Mouse (Mus musculus) limb, embryonic 14.5 days (tissue): ENCODE data around the gene Gsx1. TPM values are rescaled to one million over a fixed set of nuclear protein-coding genes. Genes with fewer than 3 reads are reported as not detected.

ENCODE experiments used
- ATAC-seq: fragments of 200-750 bp; cut with Nextera tagmentation; 2 replicates; pipeline ENCODE4 v1.8.0; 2017; ENCODE audit warnings: low read depth, moderate number of reproducible peaks, moderate TSS enrichment; ENCODE audit not compliant: low FRiP score
- DNase-seq: peaks from one replicate; pipeline ENCODE4 v3.0.0-alpha.2; 2015; ENCODE audit warnings: low spot score
- H3K27ac ChIP-seq: fragments of 300-500 bp; sonication (generic); replicated peaks from 2 replicates; pipeline ENCODE4 v1.5.1; 2014; ENCODE audit warnings: low read depth, mild to moderate bottlenecking, low read length, moderate library complexity, mixed read lengths
- H3K27me3 ChIP-seq: fragments of 300-500 bp; sonication (generic); 2 replicates; pipeline ENCODE4 v1.6.1; 2014; ENCODE audit warnings: low read length, mixed read lengths; ENCODE audit not compliant: control insufficient read depth, insufficient read depth
- H3K36me3 ChIP-seq: fragments of 300-500 bp; sonication (generic); 2 replicates; pipeline ENCODE4 v1.6.1; 2014; ENCODE audit warnings: mild to moderate bottlenecking, low read length, moderate library complexity, mixed read lengths; ENCODE audit not compliant: control insufficient read depth, insufficient read depth
- H3K4me1 ChIP-seq: fragments of 300-500 bp; sonication (generic); 2 replicates; pipeline ENCODE4 v1.6.1; 2014; ENCODE audit warnings: antibody characterized with exemption, low read length, mixed read lengths; ENCODE audit not compliant: control insufficient read depth, insufficient read depth
- H3K4me2 ChIP-seq: fragments of 300-500 bp; sonication (generic); replicated peaks from 2 replicates; pipeline ENCODE4 v1.6.1; 2014; ENCODE audit warnings: low read depth, mild to moderate bottlenecking, low read length, moderate library complexity; ENCODE audit not compliant: severe bottlenecking
- H3K4me3 ChIP-seq: fragments of 300-500 bp; sonication (generic); replicated peaks from 2 replicates; pipeline ENCODE4 v1.5.1; 2014; ENCODE audit warnings: low read length
- H3K9ac ChIP-seq: fragments of 300-500 bp; sonication (generic); 2 replicates; pipeline ENCODE4 v1.6.1; 2014; ENCODE audit warnings: mild to moderate bottlenecking, low read depth, low read length, moderate library complexity; ENCODE audit not compliant: severe bottlenecking
- H3K9me3 ChIP-seq: fragments of 300-500 bp; sonication (generic); 2 replicates; pipeline ENCODE4 v1.6.1; 2016; ENCODE audit warnings: low read length; ENCODE audit not compliant: control insufficient read depth
- POLR2A ChIP-seq: fragments of 200-500 bp; IDR thresholded peaks from 2 replicates; pipeline ENCODE4 v1.8.0; 2012; ENCODE audit warnings: inconsistent platforms, mild to moderate bottlenecking, moderate library complexity, borderline replicate concordance; ENCODE audit not compliant: insufficient read depth, insufficient read length; ENCODE audit errors: extremely low read depth
- WGBS: fragments of 180-500 bp; shearing (Covaris S2); extraction: QIAGEN DNeasy Blood & Tissue Kit; methylation state at CpG from one replicate; pipeline ENCODE4 v1.1.7; 2014; 5-methylcytosine and 5-hydroxymethylcytosine counted together
- polyA plus RNA-seq, 2 experiments: library from polyadenylated mRNA; depleted of rRNA in 1 of 2; stranded (reverse) in 1 of 2; unstranded in 1 of 2; fragments of >200 nt; fragmentation: Nextera tagmentation in 1 of 2; extraction: Ambion mirVana in 1 of 2; gene quantifications; 2 replicates each; pipeline versions ENCODE4 v1.2.1 to v1.2.3; 2012 to 2014

Gene Gsx1
- polyA plus RNA-seq (2012; rRNA removed) = not detected in 2 replicates
- polyA plus RNA-seq (2014; fragmentation: Nextera tagmentation; extraction: Ambion mirVana) = not detected in 2 replicates

DNA sequence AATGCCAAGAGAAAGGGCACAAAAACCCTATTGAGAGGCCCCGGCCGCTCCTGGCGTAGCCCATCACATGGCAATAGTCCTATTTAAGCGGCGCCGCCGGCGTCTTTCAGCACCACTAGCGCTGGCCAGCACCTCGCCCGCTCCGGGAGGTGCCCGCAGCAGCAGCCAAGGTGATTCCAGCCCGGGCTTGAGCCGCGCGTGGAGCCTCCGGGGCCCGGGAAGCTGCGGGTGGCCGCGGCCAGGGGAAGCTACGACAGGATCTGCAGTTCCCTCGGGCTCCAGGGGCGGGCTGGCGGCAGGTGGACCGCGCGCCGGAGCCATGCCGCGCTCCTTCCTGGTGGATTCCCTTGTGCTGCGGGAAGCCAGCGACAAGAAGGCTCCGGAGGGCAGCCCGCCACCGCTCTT is at the start of gene Gsx1:
Gene Gsx1 (plus strand): TSS at position 126 of the 405 bp plus-strand sequence.
- H3K27ac ChIP-seq = no peak within 1 kb of the TSS
- 1% methylated on average over 20 of the region's 37 CpGs for WGBS

DNA sequence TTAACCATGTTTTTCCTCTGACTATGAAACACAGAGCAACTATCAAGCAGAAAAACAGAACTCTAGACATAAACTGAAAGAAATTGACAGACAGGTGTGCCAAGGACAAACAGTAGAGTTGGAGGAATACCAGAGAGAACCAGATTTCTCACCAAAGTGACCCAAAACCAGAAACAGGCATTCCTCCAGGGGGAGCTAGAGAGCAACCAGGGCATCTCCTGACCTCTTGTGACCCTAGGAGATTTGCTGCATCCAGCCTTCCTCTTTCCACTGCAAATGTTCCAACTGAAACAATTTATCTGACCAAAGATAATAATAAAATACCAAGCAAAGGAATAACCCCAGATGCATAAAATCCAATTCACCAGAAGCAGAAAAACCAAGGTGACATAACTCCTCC is 41.2 kb upstream of the Gsx1 start:
- TF ChIP-seq POLR2A = no peak
- ATAC-seq (no peak), DNase-seq (no peak)
- no peaks in the 10 kb centered on the region for H3K36me3 ChIP-seq
- no peaks in the 10 kb centered on the region for H3K27me3 ChIP-seq
- no peak overlapping the region for H3K9ac ChIP-seq
- H3K27ac ChIP-seq = no peak overlapping the region
- H3K4me1 ChIP-seq = no peaks in the 10 kb centered on the region
- no peaks in the 10 kb centered on the region for H3K9me3 ChIP-seq
- H3K4me2 ChIP-seq = no peak overlapping the region
- no peak overlapping the region for H3K4me3 ChIP-seq

More for the DNA sequence above, at the start of gene Gsx1:
- ATAC-seq = peak; percentile 37; the same call in 1 of the 2 replicates
- Histone ChIP-seq H3K27me3 (peaks cover 78% of the 10 kb centered on the region), H3K4me1 (peaks cover 7% of the 10 kb centered on the region), H3K9ac (no peak within 1 kb of the TSS), H3K36me3 (no peaks in the 10 kb centered on the region), H3K4me3 (peak within 1 kb of the TSS; percentile 30), H3K4me2 (peak within 1 kb of the TSS; percentile 47), H3K9me3 (no peaks in the 10 kb centered on the region)
- DNase-seq = peak; percentile 67
- no peak for TF ChIP-seq POLR2A

DNA sequence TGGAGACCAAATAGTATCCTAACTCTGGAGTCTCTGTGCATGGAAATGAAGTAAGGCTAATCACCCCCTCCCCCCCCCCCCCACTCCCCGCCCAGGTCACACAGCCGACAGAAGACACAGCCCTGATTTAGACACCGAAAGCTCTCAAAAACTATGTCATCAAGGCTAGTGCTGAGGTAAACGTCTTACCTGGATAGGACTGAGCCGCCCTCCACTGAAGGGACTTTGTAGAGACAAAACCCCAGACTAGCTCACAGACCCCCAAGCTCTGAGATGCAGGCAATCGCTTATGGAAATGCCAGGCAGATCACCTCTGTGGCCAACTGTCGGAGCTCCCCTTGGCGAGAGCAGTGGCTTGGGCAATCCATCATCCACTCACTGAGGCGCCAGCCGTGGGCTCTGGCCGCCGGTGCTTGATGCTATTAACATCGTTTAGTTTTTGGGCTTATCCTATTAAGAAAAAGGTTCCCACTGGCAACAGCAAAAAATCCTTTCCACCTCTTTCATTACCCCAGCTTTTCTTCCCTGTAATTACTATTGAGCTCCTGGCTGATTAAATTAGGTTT is 33.6 kb upstream of the Gsx1 start:
- no peak for ATAC-seq
- Histone ChIP-seq H3K4me1 (no peaks in the 10 kb centered on the region), H3K9ac (no peak overlapping the region), H3K27ac (no peak overlapping the region), H3K4me3 (no peak overlapping the region), H3K4me2 (no peak overlapping the region), H3K36me3 (no peaks in the 10 kb centered on the region), H3K27me3 (0 out of 2 replicates have a peak, but pooled peaks cover 2% of the 10 kb centered on the region), H3K9me3 (no peaks in the 10 kb centered on the region)
- TF ChIP-seq POLR2A = no peak
- DNase-seq = no peak
- 7% methylated on average over 12 of the region's 13 CpGs for WGBS

DNA sequence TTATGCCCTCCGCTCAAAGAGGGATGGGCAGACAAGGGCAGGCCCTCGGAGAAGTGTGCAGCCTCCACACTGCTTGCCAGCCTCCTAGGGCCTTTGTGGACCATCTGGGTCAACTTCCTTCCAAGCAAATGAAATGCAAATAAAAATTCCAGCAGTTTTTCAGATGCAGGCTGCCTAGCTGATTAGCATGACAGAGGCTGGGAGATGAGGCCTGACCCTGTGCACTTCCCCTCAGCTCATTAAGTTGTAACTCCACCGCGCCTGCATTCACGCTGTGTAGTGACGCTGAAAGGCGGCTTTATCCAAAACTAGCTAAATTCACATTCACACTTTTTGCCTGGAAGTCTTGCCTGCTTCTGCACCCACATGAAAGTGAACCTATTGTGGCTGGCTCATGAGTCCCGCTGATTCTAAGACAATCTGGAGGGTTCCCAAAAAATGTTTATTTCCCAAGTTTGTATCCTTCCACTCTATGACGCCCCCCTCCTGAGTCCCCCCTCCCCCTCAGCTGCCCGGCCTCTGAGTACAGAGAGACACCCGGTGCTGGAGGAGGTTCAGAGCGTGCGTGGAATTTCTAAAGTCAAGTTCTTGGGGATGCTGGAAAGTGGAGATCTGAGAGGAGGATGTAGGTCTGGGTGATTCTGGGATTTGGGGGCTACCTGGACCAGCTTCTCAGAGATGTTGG is 32.9 kb upstream of the Gsx1 start:
- WGBS = 5% methylated on average over 13 of the region's 13 CpGs

DNA sequence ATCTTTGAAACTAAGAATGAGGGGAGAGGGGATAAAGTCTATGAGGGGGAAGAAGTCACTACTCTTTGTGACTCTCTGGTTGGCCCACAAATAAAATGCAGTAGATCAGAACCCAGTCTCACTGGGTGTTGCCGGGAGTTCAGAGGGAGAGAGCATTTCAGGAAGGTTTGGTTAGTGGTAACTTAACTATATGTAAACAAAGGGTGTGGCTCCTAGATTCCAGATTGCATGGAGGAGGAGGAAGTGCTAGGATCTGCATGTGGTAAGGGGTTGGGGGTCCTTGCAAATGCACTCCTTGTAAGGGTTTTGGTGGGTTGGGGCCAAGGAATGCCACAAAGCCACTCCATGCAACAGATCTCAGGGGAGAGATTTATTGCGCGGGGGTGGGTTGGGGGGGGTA is 32.1 kb upstream of the Gsx1 start:
- no peak overlapping the region for H3K4me2 ChIP-seq
- H3K4me3 ChIP-seq = no peak overlapping the region
- DNase-seq (no peak), ATAC-seq (no peak)
- H3K4me1 ChIP-seq = no peaks in the 10 kb centered on the region
- no peaks in the 10 kb centered on the region for H3K9me3 ChIP-seq
- H3K36me3 ChIP-seq = no peaks in the 10 kb centered on the region
- no peak overlapping the region for H3K27ac ChIP-seq
- WGBS = 13% methylated on average over 3 of the region's 3 CpGs
- no peak overlapping the region for H3K9ac ChIP-seq
- TF ChIP-seq POLR2A = no peak
- 0 out of 2 replicates have a peak, but pooled peaks cover 2% of the 10 kb centered on the region for H3K27me3 ChIP-seq

More for the DNA sequence above, 32.9 kb upstream of the Gsx1 start:
- no peak overlapping the region for H3K27ac ChIP-seq
- no peak for ATAC-seq
- H3K4me2 ChIP-seq = no peak overlapping the region
- no peak for TF ChIP-seq POLR2A
- H3K36me3 ChIP-seq = no peaks in the 10 kb centered on the region
- H3K27me3 ChIP-seq = 0 out of 2 replicates have a peak, but pooled peaks cover 2% of the 10 kb centered on the region
- no peak overlapping the region for H3K9ac ChIP-seq
- no peaks in the 10 kb centered on the region for H3K9me3 ChIP-seq
- no peak overlapping the region for H3K4me3 ChIP-seq
- no peak for DNase-seq
- no peaks in the 10 kb centered on the region for H3K4me1 ChIP-seq
